Mouse (Mus musculus) heart, embryonic 15.5 days (tissue): Measurements from ENCODE around the gene Prkg1. TPM values are rescaled to one million over a fixed set of nuclear protein-coding genes. Genes with fewer than 3 reads are reported as not detected.

Source experiments
- ATAC-seq: fragments of 200-750 bp; cut with Nextera tagmentation; replicated peaks from 2 replicates; pipeline ENCODE4 v1.8.0; 2017; ENCODE audit warnings: low read depth, moderate TSS enrichment; ENCODE audit not compliant: insufficient number of reproducible peaks, insufficient read depth, low FRiP score
- H3K27ac ChIP-seq: fragments of 300-500 bp; sonication (generic); 2 replicates; pipeline ENCODE4 v1.5.1; 2015; ENCODE audit warnings: mild to moderate bottlenecking, inconsistent platforms
- H3K27me3 ChIP-seq: fragments of 300-500 bp; sonication (generic); 2 replicates; pipeline ENCODE4 v1.6.1; 2015; ENCODE audit warnings: inconsistent platforms
- H3K36me3 ChIP-seq: fragments of 300-500 bp; sonication (generic); 2 replicates; pipeline ENCODE4 v1.6.1; 2015; ENCODE audit warnings: mild to moderate bottlenecking, inconsistent platforms
- H3K4me1 ChIP-seq: fragments of 300-500 bp; sonication (generic); replicated peaks from 2 replicates; pipeline ENCODE4 v1.6.1; 2015; ENCODE audit warnings: inconsistent platforms
- H3K4me2 ChIP-seq: fragments of 300-500 bp; sonication (generic); 2 replicates; pipeline ENCODE4 v1.6.1; 2015; ENCODE audit warnings: inconsistent platforms, mild to moderate bottlenecking, moderate library complexity
- H3K4me3 ChIP-seq: fragments of 300-500 bp; sonication (generic); 2 replicates; pipeline ENCODE4 v1.5.1; 2015; ENCODE audit warnings: mild to moderate bottlenecking, inconsistent platforms
- H3K9ac ChIP-seq: fragments of 300-500 bp; sonication (generic); 2 replicates; pipeline ENCODE4 v1.6.1; 2015; ENCODE audit warnings: mild to moderate bottlenecking, inconsistent platforms
- H3K9me3 ChIP-seq: fragments of 300-500 bp; sonication (generic); replicated peaks from 2 replicates; pipeline ENCODE4 v1.6.1; 2016; ENCODE audit warnings: inconsistent platforms
- WGBS: fragments of 180-500 bp; shearing (Covaris S2); methylation state at CpG from one replicate; pipeline ENCODE4 v1.1.7; 2015; ENCODE audit warnings: mixed read lengths; 5-methylcytosine and 5-hydroxymethylcytosine counted together
- polyA plus RNA-seq: library from polyadenylated mRNA; unstranded; fragments of >200 nt; fragmentation: Nextera tagmentation; extraction: Ambion mirVana; gene quantifications from 2 replicates; pipeline ENCODE4 v1.2.1, GENCODE M21; 2015

The Prkg1 gene
- polyA plus RNA-seq, 1 experiment from 2014 or later: 6.0 TPM

DNA sequence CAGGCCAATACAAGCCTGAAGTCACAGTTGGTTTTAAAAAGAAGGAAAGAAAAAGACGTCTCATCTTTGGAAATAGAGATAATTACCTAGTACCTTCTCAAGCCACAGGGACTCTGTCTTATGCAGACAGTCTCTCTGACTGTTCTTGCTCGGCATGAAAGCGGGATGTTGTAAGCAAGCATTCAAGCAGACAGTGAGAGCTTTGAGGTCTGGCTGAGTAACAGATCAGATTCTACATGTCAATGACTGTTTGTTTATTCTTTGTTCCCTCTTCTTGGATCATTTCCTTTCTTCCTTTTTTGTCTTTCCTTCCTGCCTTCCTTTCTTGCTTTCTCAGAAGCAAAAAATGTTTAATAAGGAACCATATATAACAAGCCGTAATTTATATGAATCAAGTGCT, 148.7 kb downstream of the Prkg1 start:
- Histone ChIP-seq H3K4me2 (no peak overlapping the region), H3K9ac (no peak overlapping the region), H3K4me3 (no peak overlapping the region), H3K9me3 (no peaks in the 10 kb centered on the region), H3K27me3 (no peaks in the 10 kb centered on the region), H3K27ac (no peak overlapping the region), H3K36me3 (no peaks in the 10 kb centered on the region), H3K4me1 (no peaks in the 10 kb centered on the region)
- WGBS: 68% methylated on average over 4 of the region's 4 CpGs
- no peak for ATAC-seq

DNA sequence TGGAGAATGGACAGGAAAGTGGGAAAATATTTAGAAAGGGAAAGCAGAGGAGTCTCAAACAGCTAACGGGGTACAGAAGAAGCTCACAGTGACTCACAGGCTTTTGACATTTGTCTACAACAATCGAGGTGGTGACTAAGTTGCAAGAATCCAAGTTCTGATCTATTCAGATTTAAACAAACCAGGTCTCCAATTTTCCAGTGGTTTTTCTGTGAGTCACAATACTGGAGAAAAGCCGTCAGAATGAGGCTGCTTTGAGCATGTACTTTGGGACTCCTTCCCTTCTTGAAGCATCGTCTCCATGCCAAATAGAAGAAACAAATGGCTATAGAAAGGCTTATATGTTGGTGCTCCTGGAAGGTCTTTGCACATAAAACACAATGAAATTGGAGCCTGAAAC, 151.7 kb downstream of the Prkg1 start:
- Histone ChIP-seq H3K36me3 (no peaks in the 10 kb centered on the region), H3K27me3 (no peaks in the 10 kb centered on the region), H3K4me3 (no peak overlapping the region), H3K4me2 (no peak overlapping the region), H3K27ac (no peak overlapping the region), H3K4me1 (no peaks in the 10 kb centered on the region), H3K9me3 (no peaks in the 10 kb centered on the region), H3K9ac (no peak overlapping the region)
- WGBS: 83% methylated on average over 4 of the region's 4 CpGs
- ATAC-seq: no peak

DNA sequence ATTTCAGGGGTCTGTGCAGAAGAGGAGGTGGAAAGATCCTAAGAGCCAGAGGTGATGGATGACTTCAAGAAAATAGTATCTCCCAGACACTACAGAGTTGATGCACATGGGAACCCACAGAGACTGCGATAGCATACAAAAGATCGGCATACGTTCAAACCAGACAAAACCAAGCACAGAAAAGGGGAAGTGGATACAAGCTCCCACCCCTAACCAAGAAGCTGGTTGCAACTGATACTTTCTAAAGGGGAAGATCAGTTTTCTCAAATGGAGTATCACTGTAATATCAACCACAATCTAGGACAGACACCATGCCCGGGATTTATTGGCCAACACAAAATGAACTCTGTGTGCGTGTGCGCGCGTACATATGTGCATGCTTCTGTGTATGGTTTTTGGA, 162.3 kb downstream of the Prkg1 start:
- no peak overlapping the region for H3K4me2 ChIP-seq
- no peaks in the 10 kb centered on the region for H3K27me3 ChIP-seq
- ATAC-seq: no peak
- no peak overlapping the region for H3K4me3 ChIP-seq
- no peaks in the 10 kb centered on the region for H3K4me1 ChIP-seq
- H3K36me3 ChIP-seq: no peaks in the 10 kb centered on the region
- H3K9me3 ChIP-seq: no peaks in the 10 kb centered on the region
- WGBS: 86% methylated on average over 8 of the region's 8 CpGs
- H3K27ac ChIP-seq: no peak overlapping the region
- no peak overlapping the region for H3K9ac ChIP-seq

DNA sequence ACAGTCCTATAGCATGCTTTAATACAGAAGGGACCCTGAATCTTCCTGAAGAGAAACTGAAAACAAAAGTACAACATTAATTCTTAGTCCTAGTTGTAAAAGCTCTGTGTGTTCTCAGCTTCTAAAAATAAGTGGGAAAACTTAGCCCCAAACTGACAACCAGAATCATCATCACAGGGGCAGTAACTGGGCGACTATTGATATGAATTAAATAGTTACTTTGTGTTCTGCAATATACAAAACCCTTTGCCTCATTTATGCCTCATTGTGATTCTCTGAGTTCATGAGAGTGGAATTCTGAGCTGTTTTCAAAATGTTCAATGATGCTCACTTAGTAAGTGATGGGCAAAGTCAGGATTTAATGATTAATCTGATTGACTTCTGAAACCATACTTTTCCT, 170.8 kb downstream of the Prkg1 start:
- no peak overlapping the region for H3K4me3 ChIP-seq
- ATAC-seq: no peak
- H3K4me1 ChIP-seq: no peaks in the 10 kb centered on the region
- H3K9ac ChIP-seq: no peak overlapping the region
- whole genome bisulfite sequencing: 50% methylated on average over 1 of the region's 1 CpGs
- no peaks in the 10 kb centered on the region for H3K27me3 ChIP-seq
- H3K36me3 ChIP-seq: no peaks in the 10 kb centered on the region
- H3K27ac ChIP-seq: no peak overlapping the region
- no peaks in the 10 kb centered on the region for H3K9me3 ChIP-seq
- H3K4me2 ChIP-seq: no peak overlapping the region

DNA sequence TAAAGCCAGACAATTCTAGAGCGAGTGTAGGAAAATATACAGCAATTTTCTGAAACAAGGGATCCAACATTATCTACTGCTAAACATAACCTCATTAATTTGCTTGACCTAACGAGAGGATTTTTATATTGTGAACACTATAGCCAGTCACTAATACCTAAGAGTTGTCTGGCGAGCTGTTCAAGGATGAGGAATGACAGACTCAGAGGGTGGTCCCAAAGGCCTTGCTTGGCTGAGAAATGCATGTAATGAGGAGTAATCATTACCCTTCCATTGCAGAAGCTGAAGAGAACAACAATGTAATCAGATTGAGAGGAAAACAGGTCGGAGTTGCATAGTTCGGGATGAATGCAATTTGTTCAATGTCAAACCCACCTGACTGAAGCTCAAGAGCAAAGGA, 174.1 kb downstream of the Prkg1 start:
- Histone ChIP-seq H3K4me1 (no peaks in the 10 kb centered on the region), H3K9me3 (no peaks in the 10 kb centered on the region), H3K27ac (no peak overlapping the region), H3K36me3 (no peaks in the 10 kb centered on the region), H3K9ac (no peak overlapping the region), H3K27me3 (no peaks in the 10 kb centered on the region), H3K4me2 (no peak overlapping the region), H3K4me3 (no peak overlapping the region)
- ATAC-seq: no peak
- 82% methylated on average over 5 of the region's 5 CpGs for WGBS

DNA sequence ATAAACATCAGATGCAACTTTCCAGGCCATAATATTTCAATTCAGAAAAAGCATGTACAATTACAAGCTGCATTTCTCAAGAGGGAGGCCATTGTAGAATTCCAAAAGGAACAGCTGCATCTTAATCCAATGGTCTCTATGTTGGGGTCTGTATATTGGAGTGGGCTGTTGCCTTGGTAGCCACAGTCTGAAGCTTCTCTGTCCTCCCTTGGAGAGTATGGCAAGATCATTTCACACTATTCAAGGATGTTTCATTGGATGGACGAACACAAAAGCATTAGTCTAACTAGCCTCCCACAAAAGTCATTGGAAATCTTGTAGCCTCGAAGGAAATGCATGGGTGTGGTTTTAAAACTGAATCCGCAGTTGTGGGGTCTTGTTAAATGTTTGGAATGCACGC, 187.7 kb downstream of the Prkg1 start:
- H3K27me3 ChIP-seq: no peaks in the 10 kb centered on the region
- no peak overlapping the region for H3K27ac ChIP-seq
- H3K9ac ChIP-seq: no peak overlapping the region
- no peaks in the 10 kb centered on the region for H3K4me1 ChIP-seq
- H3K9me3 ChIP-seq: no peaks in the 10 kb centered on the region
- no peak overlapping the region for H3K4me3 ChIP-seq
- no peaks in the 10 kb centered on the region for H3K36me3 ChIP-seq
- H3K4me2 ChIP-seq: no peak overlapping the region
- no peak for ATAC-seq
- 78% methylated on average over 4 of the region's 4 CpGs for WGBS

DNA sequence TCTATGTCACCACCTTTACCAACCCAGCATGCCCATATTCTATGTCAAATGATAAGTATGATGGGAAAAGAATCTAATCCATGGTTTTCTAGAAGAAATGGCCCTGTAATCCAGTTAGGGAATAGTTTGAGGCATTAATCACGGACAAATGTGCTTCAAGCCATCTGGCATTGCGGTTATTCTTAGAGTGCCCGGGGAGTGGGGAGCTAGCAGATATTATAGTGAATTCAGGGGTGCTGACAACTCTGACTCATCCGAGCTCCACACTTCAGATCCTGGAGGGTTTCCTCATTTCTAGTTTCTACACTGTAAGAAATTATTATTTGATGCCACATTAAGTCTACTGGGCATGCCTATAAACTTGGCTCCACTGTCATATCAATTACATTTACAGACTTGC, 200.5 kb downstream of the Prkg1 start:
- WGBS: 83% methylated on average over 4 of the region's 4 CpGs
- ATAC-seq: no peak
- Histone ChIP-seq H3K27ac (no peak overlapping the region), H3K4me3 (no peak overlapping the region), H3K27me3 (no peaks in the 10 kb centered on the region), H3K36me3 (no peaks in the 10 kb centered on the region), H3K9ac (no peak overlapping the region), H3K4me1 (no peaks in the 10 kb centered on the region), H3K9me3 (no peaks in the 10 kb centered on the region), H3K4me2 (no peak overlapping the region)

DNA sequence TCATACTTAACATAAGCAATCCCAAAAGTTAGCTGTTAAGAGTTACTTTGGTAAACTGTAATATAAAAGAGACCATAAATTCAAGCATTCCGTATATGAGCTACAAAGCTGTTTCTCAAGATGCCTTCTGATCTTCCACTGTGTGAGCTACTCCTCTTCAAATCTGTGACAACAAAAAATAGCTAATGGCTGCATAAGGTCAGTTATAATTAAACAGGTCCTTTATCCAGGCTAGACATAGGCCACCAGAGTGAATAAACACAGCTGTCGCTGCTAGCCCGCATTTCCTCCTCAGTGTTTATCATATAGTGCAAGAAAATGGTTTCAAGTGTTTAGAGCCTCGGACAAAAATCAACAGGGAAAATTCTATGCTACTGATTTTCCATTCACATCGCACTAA, 218.8 kb downstream of the Prkg1 start:
- no peak overlapping the region for H3K9ac ChIP-seq
- H3K9me3 ChIP-seq: no peaks in the 10 kb centered on the region
- no peak overlapping the region for H3K4me3 ChIP-seq
- no peaks in the 10 kb centered on the region for H3K27me3 ChIP-seq
- H3K4me2 ChIP-seq: no peak overlapping the region
- no peaks in the 10 kb centered on the region for H3K4me1 ChIP-seq
- no peak overlapping the region for H3K27ac ChIP-seq
- WGBS: 69% methylated on average over 5 of the region's 5 CpGs
- no peaks in the 10 kb centered on the region for H3K36me3 ChIP-seq
- no peak for ATAC-seq

DNA sequence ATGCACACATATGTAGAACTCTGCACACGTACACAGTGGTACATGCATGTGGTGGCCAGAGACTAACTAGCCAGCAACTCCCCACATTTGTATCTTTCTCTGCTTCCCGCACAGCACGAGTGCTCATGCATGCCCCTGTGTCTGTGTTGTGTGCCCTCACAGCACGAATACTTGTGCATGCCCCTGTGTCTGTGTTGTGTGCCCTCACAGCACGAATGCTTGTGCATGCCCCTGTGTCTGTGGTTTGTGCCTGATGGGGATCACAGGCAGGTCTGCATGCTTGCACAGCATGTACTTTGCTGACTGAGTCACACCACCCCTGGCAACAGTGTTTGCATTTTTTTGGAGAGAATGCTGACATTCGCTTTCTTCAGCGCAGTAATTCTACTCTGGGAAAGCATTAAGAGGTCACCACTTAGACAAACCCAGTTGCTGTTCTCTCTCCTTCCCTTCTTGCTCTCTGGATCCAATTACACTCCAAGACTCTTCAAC, 233.5 kb downstream of the Prkg1 start:
- H3K36me3 ChIP-seq: no peaks in the 10 kb centered on the region
- no peak for ATAC-seq
- H3K4me1 ChIP-seq: no peaks in the 10 kb centered on the region; the same call in 1 of the 2 replicates
- no peaks in the 10 kb centered on the region for H3K9me3 ChIP-seq
- H3K27ac ChIP-seq: no peak overlapping the region; the same call in 1 of the 2 replicates
- H3K27me3 ChIP-seq: no peaks in the 10 kb centered on the region
- H3K4me3 ChIP-seq: no peak overlapping the region
- H3K4me2 ChIP-seq: no peak overlapping the region
- no peak overlapping the region for H3K9ac ChIP-seq
- 50% methylated on average over 7 of the region's 7 CpGs for WGBS

DNA sequence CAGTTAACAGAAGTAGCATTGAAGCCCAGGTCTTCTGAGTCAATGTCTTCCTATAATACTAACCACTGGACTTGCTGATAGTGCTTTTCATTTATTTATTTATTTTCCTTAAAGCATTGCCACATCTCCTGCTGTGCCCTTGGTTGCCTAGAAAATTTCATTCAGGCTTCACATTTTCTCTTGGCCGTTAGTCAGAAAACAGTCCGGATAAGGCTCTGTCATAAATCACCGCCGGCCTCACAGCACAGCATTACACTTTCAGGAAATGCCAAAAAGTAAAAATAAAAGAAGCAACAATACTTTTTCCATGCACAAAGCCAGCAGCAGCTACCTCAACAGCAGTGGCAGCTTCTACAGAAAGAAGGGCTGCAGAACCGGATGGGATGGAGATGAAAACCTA, 234.2 kb downstream of the Prkg1 start:
- Histone ChIP-seq H3K4me3 (no peak overlapping the region), H3K27ac (no peak overlapping the region), H3K4me2 (no peak overlapping the region), H3K27me3 (no peaks in the 10 kb centered on the region), H3K9ac (no peak overlapping the region), H3K4me1 (no peaks in the 10 kb centered on the region; the same call in 1 of the 2 replicates), H3K36me3 (no peaks in the 10 kb centered on the region), H3K9me3 (no peaks in the 10 kb centered on the region)
- 44% methylated on average over 5 of the region's 5 CpGs for WGBS
- ATAC-seq: 0 out of 2 replicates have a peak, but pooled peaks have one; percentile 31

DNA sequence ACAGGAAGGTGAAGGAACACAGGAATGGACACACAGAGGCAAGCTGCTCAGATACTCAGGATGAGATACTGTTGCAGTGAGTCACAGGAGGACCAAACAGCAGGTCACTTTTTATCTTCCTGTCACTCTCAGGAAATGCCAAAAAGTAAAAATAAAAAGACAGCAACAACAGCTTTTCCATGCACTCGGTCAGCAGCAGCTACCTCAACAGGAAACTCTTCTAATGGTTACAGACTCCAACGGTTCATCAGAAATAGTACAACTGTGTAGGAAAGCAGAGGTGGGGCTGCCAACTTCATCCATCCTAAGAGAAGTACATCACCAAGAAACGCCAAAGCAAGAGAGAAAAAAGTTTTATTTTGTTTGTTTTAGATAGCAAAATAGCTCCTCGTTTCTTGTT, 234.9 kb downstream of the Prkg1 start:
- H3K36me3 ChIP-seq: no peaks in the 10 kb centered on the region

DNA sequence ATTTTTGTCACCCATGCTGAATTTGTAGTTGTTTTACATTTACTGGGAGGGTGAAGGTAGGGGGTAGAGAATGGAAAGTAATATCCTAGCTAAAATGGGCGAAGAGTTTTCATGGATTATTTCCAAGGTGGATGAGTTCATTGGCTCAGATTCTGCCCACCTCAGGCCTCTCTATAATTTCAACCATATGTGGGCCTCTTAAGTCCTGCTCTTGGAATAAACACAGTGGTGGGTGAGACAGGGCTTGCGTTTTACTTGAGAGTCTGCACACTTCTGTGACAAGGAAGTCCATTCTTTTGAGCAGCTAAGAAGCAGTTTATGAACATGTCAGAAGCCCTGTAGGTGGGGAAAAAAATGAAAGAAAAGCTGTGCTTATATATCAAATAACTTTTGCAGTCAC, 250.3 kb downstream of the Prkg1 start:
- Histone ChIP-seq H3K9ac (no peak overlapping the region), H3K27me3 (no peaks in the 10 kb centered on the region), H3K4me3 (no peak overlapping the region), H3K4me2 (no peak overlapping the region), H3K36me3 (no peaks in the 10 kb centered on the region), H3K4me1 (no peaks in the 10 kb centered on the region), H3K9me3 (no peaks in the 10 kb centered on the region), H3K27ac (no peak overlapping the region)
- WGBS: 77% methylated on average over 2 of the region's 2 CpGs
- ATAC-seq: no peak

More for the DNA sequence above, 234.9 kb downstream of the Prkg1 start:
- 42% methylated on average over 4 of the region's 4 CpGs for WGBS
- no peaks in the 10 kb centered on the region; the same call in 1 of the 2 replicates for H3K4me1 ChIP-seq
- no peak overlapping the region for H3K9ac ChIP-seq
- no peak overlapping the region for H3K4me3 ChIP-seq
- H3K4me2 ChIP-seq: no peak overlapping the region
- no peak overlapping the region for H3K27ac ChIP-seq
- H3K27me3 ChIP-seq: no peaks in the 10 kb centered on the region
- H3K9me3 ChIP-seq: no peaks in the 10 kb centered on the region
- ATAC-seq: no peak
